Mouse (Mus musculus) CH12.LX (cell line): ENCODE results near the gene Rnf181. TPM values are rescaled to one million over a fixed set of nuclear protein-coding genes. Genes with fewer than 3 reads are reported as not detected.

Experiments
- DNase-seq: peaks from one replicate; pipeline ENCODE4 v3.0.0-alpha.2; 2013; ENCODE audit errors: extremely low read depth
- H3K27ac ChIP-seq: 2 replicates; pipeline ENCODE4 v1.5.1; 2012; ENCODE audit warnings: low read depth, mild to moderate bottlenecking, control low read depth, moderate library complexity; ENCODE audit not compliant: insufficient read depth
- H3K27me3 ChIP-seq: replicated peaks from 2 replicates; pipeline ENCODE3; 2012; ENCODE audit warnings: inconsistent platforms
- H3K36me3 ChIP-seq, 2 experiments: replicated peaks in 1 of 2; 2 replicates each; pipeline versions ENCODE3 to v1.6.1; 2012; ENCODE audit warnings: inconsistent platforms in 1 of 2, low read length in 1 of 2, mild to moderate bottlenecking in 1 of 2, mixed read lengths in 1 of 2, moderate library complexity in 1 of 2; ENCODE audit not compliant: control insufficient read depth in 1 of 2, insufficient read depth in 1 of 2
- H3K4me1 ChIP-seq, 2 experiments: 2 replicates each; pipeline ENCODE4 v1.6.1; 2012; ENCODE audit warnings: inconsistent platforms in 1 of 2, moderate library complexity in 1 of 2; ENCODE audit not compliant: insufficient read depth in 2 of 2, control insufficient read depth in 1 of 2
- H3K4me2 ChIP-seq: 2 replicates; pipeline ENCODE4 v1.6.1; 2012; ENCODE audit warnings: low read depth, mild to moderate bottlenecking, control low read depth; ENCODE audit not compliant: poor library complexity, insufficient read depth, severe bottlenecking
- H3K4me3 ChIP-seq, 3 experiments: fragments of 150-350 bp in 1 of 3; sonication (generic) in 1 of 3; replicated peaks in 1 of 3; 2 replicates each; pipeline versions ENCODE3 to v1.5.1; 2011 to 2012; ENCODE audit warnings: low read depth in 2 of 3, low read length in 2 of 3, mild to moderate bottlenecking in 2 of 3, moderate library complexity in 2 of 3, control low read depth in 1 of 3, improper control_type of control experiment in 1 of 3, inconsistent platforms in 1 of 3, mixed read lengths in 1 of 3; ENCODE audit not compliant: poor library complexity in 1 of 3
- H3K79me2 ChIP-seq: replicated peaks from 2 replicates; pipeline ENCODE4 v1.6.1; 2012; ENCODE audit warnings: mild to moderate bottlenecking, moderate library complexity; ENCODE audit not compliant: control insufficient read depth, poor library complexity, insufficient read depth, severe bottlenecking; ENCODE audit errors: extremely low read depth
- H3K9ac ChIP-seq: 2 replicates; pipeline ENCODE4 v1.6.1; 2012; ENCODE audit warnings: low read depth, mild to moderate bottlenecking, control low read depth, moderate library complexity; ENCODE audit not compliant: insufficient read depth
- H3K9me3 ChIP-seq: replicated peaks from 2 replicates; pipeline ENCODE3; 2012; ENCODE audit warnings: low read length, inconsistent platforms, mixed read lengths
- BHLHE40 ChIP-seq: IDR thresholded peaks from 2 replicates; pipeline ENCODE4 v1.6.1; 2011; ENCODE audit warnings: mild to moderate bottlenecking, low read depth, low read length, improper control_type of control experiment
- CHD1 ChIP-seq: IDR thresholded peaks from 2 replicates; pipeline ENCODE4 v1.6.1; 2012; ENCODE audit warnings: low read depth, low read length, improper control_type of control experiment, inconsistent platforms
- CTCF ChIP-seq, 2 experiments: IDR thresholded peaks in 1 of 2; conservative IDR thresholded peaks in 1 of 2; 2 replicates each; pipeline ENCODE4 v1.5.1; 2011 to 2012; ENCODE audit warnings: low read depth in 2 of 2, low read length in 2 of 2, improper control_type of control experiment in 1 of 2, inconsistent platforms in 1 of 2, mild to moderate bottlenecking in 1 of 2, moderate library complexity in 1 of 2
- E2F4 ChIP-seq: IDR thresholded peaks from 2 replicates; pipeline ENCODE4 v1.6.1; 2011; ENCODE audit warnings: low read depth, low read length, improper control_type of control experiment; ENCODE audit not compliant: insufficient replicate concordance
- EP300 ChIP-seq: IDR thresholded peaks from 2 replicates; pipeline ENCODE4 v1.6.1; 2011; ENCODE audit warnings: low read length, improper control_type of control experiment
- ETS1 ChIP-seq: conservative IDR thresholded peaks from 2 replicates; pipeline ENCODE4 v1.6.1; 2012; ENCODE audit warnings: low read depth, mild to moderate bottlenecking, inconsistent platforms, low read length, improper control_type of control experiment, moderate library complexity
- IRF4 ChIP-seq: IDR thresholded peaks from 2 replicates; pipeline ENCODE4 v1.6.1; 2014; ENCODE audit warnings: low read depth, mild to moderate bottlenecking, inconsistent platforms, low read length, improper control_type of control experiment
- JUND ChIP-seq: conservative IDR thresholded peaks from 2 replicates; pipeline ENCODE4 v1.6.1; 2011; ENCODE audit warnings: low read depth, low read length, improper control_type of control experiment
- MAFK ChIP-seq: IDR thresholded peaks from 2 replicates; pipeline ENCODE4 v1.6.1; 2011; ENCODE audit warnings: low read length, improper control_type of control experiment; ENCODE audit not compliant: insufficient replicate concordance
- MEF2A ChIP-seq: IDR thresholded peaks from 2 replicates; pipeline ENCODE4 v1.6.1; 2014; ENCODE audit warnings: low read depth, mild to moderate bottlenecking, inconsistent platforms, low read length, improper control_type of control experiment, borderline replicate concordance
- RAD21 ChIP-seq: IDR thresholded peaks from 2 replicates; pipeline ENCODE4 v1.6.1; 2011; ENCODE audit warnings: low read depth, mild to moderate bottlenecking, low read length, improper control_type of control experiment, moderate library complexity
- SIN3A ChIP-seq: IDR thresholded peaks from 2 replicates; pipeline ENCODE4 v1.6.1; 2012; ENCODE audit warnings: low read length, improper control_type of control experiment, inconsistent platforms
- TCF12 ChIP-seq: IDR thresholded peaks from 2 replicates; pipeline ENCODE4 v1.6.1; 2014; ENCODE audit warnings: low read depth, mild to moderate bottlenecking, inconsistent platforms, low read length, improper control_type of control experiment
- ZMIZ1 ChIP-seq: IDR thresholded peaks from 2 replicates; pipeline ENCODE4 v1.6.1; 2012; ENCODE audit warnings: low read depth, mild to moderate bottlenecking, inconsistent platforms, low read length, improper control_type of control experiment
- dilution Hi-C: fragments of 300-500 bp; cut with MboI; formaldehyde crosslinking; loops from 2 replicates; pipeline ENCODE4 v1.14.3; 2020; ENCODE audit warnings: low sequenced_read_pairs; ENCODE audit not compliant: extremely low pct_unique_long_range_greater_than_20kb, extremely low pct_ligation_motif_present
- in situ Hi-C: fragments of 300-500 bp; cut with MboI; formaldehyde crosslinking; loops from 3 replicates; pipeline ENCODE4 v1.14.3; 2019; ENCODE audit warnings: low sequenced_read_pairs, low pct_ligation_motif_present, low pct_unique_long_range_greater_than_20kb, mixed read lengths
- polyA plus RNA-seq: library from polyadenylated mRNA; unstranded; fragments of >175 nt; gene quantifications from 2 replicates; pipeline ENCODE4 v1.2.1, GENCODE M21; 2012; ENCODE audit warnings: low read depth; ENCODE audit not compliant: insufficient read length
- total RNA-seq, 2 experiments: library from RNA; depleted of rRNA; stranded (reverse); fragments of 300-350 nt in 1 of 2; fragments of >200 nt in 1 of 2; gene quantifications; 2 replicates each; pipeline ENCODE4 v1.2.3; 2012 to 2014

The Rnf181 gene
- total and polyA plus RNA-seq, 3 experiments: 63.2 to 88.7 (median 83.2) TPM

DNA sequence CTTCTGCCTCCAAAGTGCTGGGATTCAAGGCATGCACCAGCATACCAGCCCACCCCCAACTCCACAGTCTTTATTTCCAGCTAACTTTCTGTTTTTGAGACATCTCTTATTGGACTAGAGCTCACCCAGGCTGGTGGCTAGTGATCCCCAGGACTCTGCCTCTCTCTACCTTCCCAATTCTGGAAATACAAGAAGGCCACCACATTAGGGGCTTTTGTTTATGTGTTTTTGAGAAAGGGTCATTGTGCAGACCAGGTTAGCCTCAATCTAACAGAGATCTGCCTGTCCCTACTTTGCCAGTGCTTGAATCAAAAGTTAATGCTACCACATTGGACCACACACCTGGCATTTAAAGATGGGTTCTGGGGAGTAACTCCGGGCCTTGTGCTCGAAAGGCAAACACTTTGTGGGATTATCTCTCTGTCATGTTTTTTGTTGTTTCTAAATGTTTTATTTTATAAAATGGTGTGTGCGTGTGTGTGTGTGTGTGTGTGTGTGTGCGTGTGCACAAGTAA lies 761 bp upstream of the Rnf181 start:
- Histone ChIP-seq H3K4me1 (peaks cover 0 to 3% of the 10 kb centered on the region in 2 experiments; a peak in 1 of 4 replicates), H3K27ac (no peak overlapping the region), H3K36me3 (no peaks in the 10 kb centered on the region), H3K9ac (no peak overlapping the region), H3K9me3 (no peaks in the 10 kb centered on the region), H3K79me2 (no peaks in the 10 kb centered on the region), H3K4me2 (no peak overlapping the region), H3K27me3 (peaks cover 3% of the 10 kb centered on the region), H3K4me3 (no peak overlapping the region)
- DNase-seq: no peak
- TF ChIP-seq ZMIZ1 (no peak), JUND (no peak), EP300 (no peak), TCF12 (no peak), IRF4 (no peak), MEF2A (no peak), SIN3A (no peak), RAD21 (no peak), BHLHE40 (no peak), CHD1 (no peak), E2F4 (no peak)
- dilution Hi-C loops: no loop called here
- in situ Hi-C loops: no loop called here

DNA sequence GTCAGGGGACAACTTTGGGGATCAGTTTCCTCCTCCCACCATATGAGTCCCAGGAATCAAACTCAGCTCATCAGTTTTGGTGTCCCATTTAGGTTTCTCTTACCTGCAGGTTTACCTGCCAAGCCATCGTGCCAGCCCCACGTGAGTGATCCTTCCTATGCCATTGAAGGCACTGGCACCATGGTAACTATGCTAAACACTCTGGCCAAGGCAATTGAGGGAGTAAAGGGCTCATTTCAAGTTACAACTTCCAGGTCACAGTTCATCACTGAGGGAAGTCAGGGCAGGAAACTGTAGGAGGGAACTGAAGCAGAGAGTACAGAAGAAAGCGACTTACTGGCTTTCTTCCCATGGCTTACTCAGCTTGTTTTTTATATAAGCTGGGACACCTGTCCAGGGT lies 452 bp downstream of the Rnf181 start:
- dilution Hi-C loops: no loop called here

DNA sequence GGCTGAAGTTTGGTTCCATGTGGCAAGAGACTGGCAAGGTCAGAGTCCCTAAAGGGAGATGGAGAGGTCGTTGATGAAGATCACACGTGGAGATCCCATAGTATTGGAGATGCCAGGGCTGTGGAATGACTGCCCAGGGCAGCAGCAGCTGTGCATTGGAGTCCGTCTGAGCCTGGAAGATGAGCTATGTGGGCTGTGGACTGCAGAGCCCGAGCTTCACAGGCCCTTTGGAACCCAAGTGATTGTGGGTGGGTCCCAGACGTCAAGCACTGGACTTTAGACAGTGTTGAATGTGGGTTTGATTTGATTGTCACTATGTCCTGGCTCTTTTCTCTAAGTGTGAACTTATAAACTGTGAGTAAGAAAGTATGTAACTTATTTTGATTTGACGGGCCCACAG lies 1.8 kb downstream of the Rnf181 start:
- in situ Hi-C loops: no loop called here

More for the DNA sequence above, 452 bp downstream of the Rnf181 start:
- Histone ChIP-seq H3K36me3 (no peaks in the 10 kb centered on the region), H3K9ac (no peak overlapping the region), H3K4me1 (peaks cover 0 to 6% of the 10 kb centered on the region in 2 experiments; a peak in 2 of 4 replicates), H3K27me3 (no peaks in the 10 kb centered on the region), H3K79me2 (peaks cover 8% of the 10 kb centered on the region), H3K4me3 (no peak overlapping the region), H3K27ac (no peak overlapping the region), H3K4me2 (no peak overlapping the region), H3K9me3 (no peaks in the 10 kb centered on the region)
- TF ChIP-seq SIN3A (no peak), CTCF (conservative IDR thresholded peaks at IDR 0.05 in 1 of 2, IDR thresholded peaks at IDR 0.05 in 1 of 2; ENCODE audit: low read depth in 2 of 2, low read length in 2 of 2) (no peak), MAFK (no peak), IRF4 (no peak), ETS1 (no peak), RAD21 (no peak)
- DNase-seq: no peak
- in situ Hi-C loops: no loop called here

More for the DNA sequence above, 1.8 kb downstream of the Rnf181 start:
- H3K27me3 ChIP-seq: no peaks in the 10 kb centered on the region
- H3K4me2 ChIP-seq: no peak overlapping the region
- TF ChIP-seq JUND (no peak), IRF4 (no peak)
- H3K27ac ChIP-seq: no peak overlapping the region
- H3K9me3 ChIP-seq: no peaks in the 10 kb centered on the region
- peaks cover 15% of the 10 kb centered on the region for H3K79me2 ChIP-seq
- H3K4me3 ChIP-seq: no peak overlapping the region
- H3K36me3 ChIP-seq: peaks cover 7 to 13% of the 10 kb centered on the region in 2 experiments
- dilution Hi-C loops: no loop called here
- H3K9ac ChIP-seq: no peak overlapping the region
- peaks cover 3 to 18% of the 10 kb centered on the region in 2 experiments; a peak in 3 of 4 replicates for H3K4me1 ChIP-seq
- DNase-seq: no peak
